Mouse (Mus musculus) stomach, embryonic 16.5 days (tissue): ENCODE data around the gene 6820408C15Rik. TPM values are rescaled to one million over a fixed set of nuclear protein-coding genes. Genes with fewer than 3 reads are reported as not detected.

Experiments used
- ATAC-seq: fragments of 200-750 bp; cut with Nextera tagmentation; 2 replicates; pipeline ENCODE4 v1.8.0; 2017; ENCODE audit warnings: moderate number of reproducible peaks, moderate TSS enrichment; ENCODE audit not compliant: insufficient read depth, low FRiP score
- H3K27ac ChIP-seq: fragments of 300-500 bp; sonication (generic); 2 replicates; pipeline ENCODE4 v1.5.1; 2014; ENCODE audit warnings: low read length
- H3K27me3 ChIP-seq: fragments of 300-500 bp; sonication (generic); 2 replicates; pipeline ENCODE4 v1.6.1; 2014; ENCODE audit warnings: low read length, control low read depth, mixed read lengths; ENCODE audit not compliant: control insufficient read depth, insufficient read depth
- H3K36me3 ChIP-seq: fragments of 300-500 bp; sonication (generic); 2 replicates; pipeline ENCODE4 v1.6.1; 2014; ENCODE audit warnings: low read length; ENCODE audit not compliant: control insufficient read depth, insufficient read depth
- H3K4me1 ChIP-seq: fragments of 300-500 bp; sonication (generic); 2 replicates; pipeline ENCODE4 v1.6.1; 2014; ENCODE audit warnings: low read length, control low read depth, mixed read lengths; ENCODE audit not compliant: control insufficient read depth, insufficient read depth
- H3K4me2 ChIP-seq: fragments of 300-500 bp; sonication (generic); 2 replicates; pipeline ENCODE4 v1.6.1; 2014; ENCODE audit warnings: low read depth, low read length, mixed read lengths
- H3K4me3 ChIP-seq: fragments of 300-500 bp; sonication (generic); replicated peaks from 2 replicates; pipeline ENCODE4 v1.5.1; 2014; ENCODE audit warnings: mild to moderate bottlenecking, low read length
- H3K9ac ChIP-seq: fragments of 300-500 bp; sonication (generic); 2 replicates; pipeline ENCODE4 v1.6.1; 2014; ENCODE audit warnings: low read length
- H3K9me3 ChIP-seq: fragments of 300-500 bp; sonication (generic); replicated peaks from 2 replicates; pipeline ENCODE4 v1.6.1; 2016; ENCODE audit warnings: low read length, control low read depth; ENCODE audit not compliant: control insufficient read depth
- WGBS: fragments of 180-500 bp; shearing (Covaris S2); extraction: QIAGEN DNeasy Blood & Tissue Kit; methylation state at CpG from one replicate; pipeline ENCODE4 v1.1.7; 2014; 5-methylcytosine and 5-hydroxymethylcytosine counted together
- polyA plus RNA-seq: library from polyadenylated mRNA; unstranded; fragments of >200 nt; fragmentation: Nextera tagmentation; extraction: Ambion mirVana; gene quantifications from 2 replicates; pipeline ENCODE4 v1.2.1, GENCODE M21; 2015

Gene 6820408C15Rik
- polyA plus RNA-seq, 1 experiment from 2014 or later = 0.79 TPM

- Histone ChIP-seq H3K27me3 (no peaks in the 10 kb centered on the region), H3K9me3 (no peaks in the 10 kb centered on the region), H3K4me2 (peak overlapping the region; percentile 63), H3K36me3 (no peaks in the 10 kb centered on the region), H3K4me1 (peaks cover 21% of the 10 kb centered on the region), H3K9ac (peak overlapping the region; percentile 62), H3K4me3 (peak overlapping the region; percentile 38), H3K27ac (peak overlapping the region; percentile 84)
- peak; percentile 95 for ATAC-seq
- 0% methylated on average over 19 of the region's 19 CpGs for WGBS
Observed at GRCm38 (mm10) chr2:152406126-152406525, 9.3 kb upstream of the 6820408C15Rik start.

- Histone ChIP-seq H3K27ac (peak overlapping the region; percentile 99), H3K4me1 (peaks cover 31% of the 10 kb centered on the region), H3K9ac (no peak overlapping the region; the same call in 1 of the 2 replicates)
Observed at GRCm38 (mm10) chr2:152409781-152410180, 5.6 kb upstream of the 6820408C15Rik start.

GRCm38 (mm10) chr2:152410971-152411371 lies 4.4 kb upstream of the 6820408C15Rik start:
- H3K4me1 ChIP-seq = peaks cover 37% of the 10 kb centered on the region
- ATAC-seq = peak; percentile 79

More at GRCm38 (mm10) chr2:152409781-152410180, 5.6 kb upstream of the 6820408C15Rik start:
- Histone ChIP-seq H3K9me3 (no peaks in the 10 kb centered on the region), H3K4me3 (no peak overlapping the region), H3K4me2 (no peak overlapping the region), H3K27me3 (no peaks in the 10 kb centered on the region), H3K36me3 (no peaks in the 10 kb centered on the region)
- no peak for ATAC-seq
- WGBS = 61% methylated on average over 6 of the region's 6 CpGs

GRCm38 (mm10) chr2:152411471-152411870 lies 3.9 kb upstream of the 6820408C15Rik start:
- WGBS = 9% methylated on average over 7 of the region's 7 CpGs
- peak overlapping the region; percentile 88 for H3K4me3 ChIP-seq

More at GRCm38 (mm10) chr2:152410971-152411371, 4.4 kb upstream of the 6820408C15Rik start:
- H3K4me3 ChIP-seq = peak overlapping the region; percentile 88
- peaks cover 4% of the 10 kb centered on the region; the same call in 1 of the 2 replicates for H3K9me3 ChIP-seq
- under 1% methylated on average over 15 of the region's 15 CpGs for WGBS
- H3K27ac ChIP-seq = peak overlapping the region; percentile 99
- H3K9ac ChIP-seq = peak overlapping the region; percentile 64
- H3K4me2 ChIP-seq = peak overlapping the region; percentile 87
- no peaks in the 10 kb centered on the region for H3K27me3 ChIP-seq
- no peaks in the 10 kb centered on the region for H3K36me3 ChIP-seq

GRCm38 (mm10) chr2:152412526-152413157 lies 2.7 kb upstream of the 6820408C15Rik start:
- 5% methylated on average over 15 of the region's 15 CpGs for WGBS
- Histone ChIP-seq H3K4me2 (peak overlapping the region; percentile 87), H3K36me3 (0 out of 2 replicates have a peak, but pooled peaks cover 4% of the 10 kb centered on the region), H3K27ac (peak overlapping the region; percentile 99), H3K4me3 (peak overlapping the region; percentile 88), H3K9ac (peak overlapping the region; percentile 98), H3K4me1 (peaks cover 32% of the 10 kb centered on the region), H3K27me3 (no peaks in the 10 kb centered on the region), H3K9me3 (peaks cover 6% of the 10 kb centered on the region; the same call in 1 of the 2 replicates)
- ATAC-seq = no peak

More at GRCm38 (mm10) chr2:152411471-152411870, 3.9 kb upstream of the 6820408C15Rik start:
- peaks cover 6% of the 10 kb centered on the region; the same call in 1 of the 2 replicates for H3K9me3 ChIP-seq
- 0 out of 2 replicates have a peak, but pooled peaks cover 4% of the 10 kb centered on the region for H3K36me3 ChIP-seq
- peak overlapping the region; percentile 99 for H3K27ac ChIP-seq
- peak overlapping the region; percentile 64 for H3K9ac ChIP-seq
- H3K4me2 ChIP-seq = peak overlapping the region; percentile 87
- ATAC-seq = no peak
- no peaks in the 10 kb centered on the region for H3K27me3 ChIP-seq
- peaks cover 35% of the 10 kb centered on the region for H3K4me1 ChIP-seq

- Histone ChIP-seq H3K9ac (peak overlapping the region; percentile 98), H3K36me3 (0 out of 2 replicates have a peak, but pooled peaks cover 4% of the 10 kb centered on the region), H3K4me3 (peak overlapping the region; percentile 88), H3K27me3 (no peaks in the 10 kb centered on the region), H3K27ac (peak overlapping the region; percentile 99), H3K9me3 (peaks cover 6% of the 10 kb centered on the region; the same call in 1 of the 2 replicates), H3K4me2 (peak overlapping the region; percentile 87), H3K4me1 (peaks cover 32% of the 10 kb centered on the region)
- whole genome bisulfite sequencing = 2% methylated on average over 21 of the region's 21 CpGs
- ATAC-seq = no peak
Observed at GRCm38 (mm10) chr2:152413158-152413764, 2.1 kb upstream of the 6820408C15Rik start.

- Histone ChIP-seq H3K4me1 (peaks cover 32% of the 10 kb centered on the region), H3K4me3 (peak overlapping the region; percentile 88), H3K9ac (peak overlapping the region; percentile 98), H3K36me3 (0 out of 2 replicates have a peak, but pooled peaks cover 4% of the 10 kb centered on the region), H3K27me3 (no peaks in the 10 kb centered on the region), H3K27ac (peak overlapping the region; percentile 99), H3K4me2 (peak overlapping the region; percentile 87), H3K9me3 (peaks cover 6% of the 10 kb centered on the region; the same call in 1 of the 2 replicates)
- WGBS = under 1% methylated on average over 86 of the region's 86 CpGs
- ATAC-seq = no peak
Observed at GRCm38 (mm10) chr2:152413765-152414584, 1.4 kb upstream of the 6820408C15Rik start.

- Histone ChIP-seq H3K27ac (peak within 1 kb of the TSS; percentile 99), H3K4me3 (peak within 1 kb of the TSS; percentile 88)
- ATAC-seq = peak; percentile 88
Observed at GRCm38 (mm10) chr2:152414591-152415165, 709 bp upstream of the 6820408C15Rik start, which contains the start of gene Zcchc3. Gene Zcchc3 (minus strand): TSS chr2:152415027.

More at GRCm38 (mm10) chr2:152414591-152415165, 709 bp upstream of the 6820408C15Rik start, which contains the start of gene Zcchc3:
- Histone ChIP-seq H3K4me1 (peaks cover 31% of the 10 kb centered on the region), H3K9me3 (peaks cover 6% of the 10 kb centered on the region; the same call in 1 of the 2 replicates), H3K4me2 (peak within 1 kb of the TSS; percentile 87), H3K9ac (peak within 1 kb of the TSS; percentile 98), H3K27me3 (no peaks in the 10 kb centered on the region), H3K36me3 (0 out of 2 replicates have a peak, but pooled peaks cover 4% of the 10 kb centered on the region)
- 0% methylated on average over 46 of the region's 65 CpGs for WGBS
